Mouse (Mus musculus) spleen, adult 10 weeks (tissue): Measurements from ENCODE around the gene Lhx5. TPM values are rescaled to one million over a fixed set of nuclear protein-coding genes. Genes with fewer than 3 reads are reported as not detected.

ENCODE experiments used
- polyA plus RNA-seq: library from polyadenylated mRNA; stranded (reverse); fragments of 350-450 nt; fragmentation: Illumina TruSeq; extraction: RNeasy Lipid Tissue Mini Kit (QIAGEN cat#74804); gene quantifications from one replicate; pipeline ENCODE4 v1.2.3, GENCODE M21; 2015; ENCODE audit warnings: low replicate concordance; ENCODE audit not compliant: insufficient read depth

The Lhx5 gene
- polyA plus RNA-seq = not detected

DNA sequence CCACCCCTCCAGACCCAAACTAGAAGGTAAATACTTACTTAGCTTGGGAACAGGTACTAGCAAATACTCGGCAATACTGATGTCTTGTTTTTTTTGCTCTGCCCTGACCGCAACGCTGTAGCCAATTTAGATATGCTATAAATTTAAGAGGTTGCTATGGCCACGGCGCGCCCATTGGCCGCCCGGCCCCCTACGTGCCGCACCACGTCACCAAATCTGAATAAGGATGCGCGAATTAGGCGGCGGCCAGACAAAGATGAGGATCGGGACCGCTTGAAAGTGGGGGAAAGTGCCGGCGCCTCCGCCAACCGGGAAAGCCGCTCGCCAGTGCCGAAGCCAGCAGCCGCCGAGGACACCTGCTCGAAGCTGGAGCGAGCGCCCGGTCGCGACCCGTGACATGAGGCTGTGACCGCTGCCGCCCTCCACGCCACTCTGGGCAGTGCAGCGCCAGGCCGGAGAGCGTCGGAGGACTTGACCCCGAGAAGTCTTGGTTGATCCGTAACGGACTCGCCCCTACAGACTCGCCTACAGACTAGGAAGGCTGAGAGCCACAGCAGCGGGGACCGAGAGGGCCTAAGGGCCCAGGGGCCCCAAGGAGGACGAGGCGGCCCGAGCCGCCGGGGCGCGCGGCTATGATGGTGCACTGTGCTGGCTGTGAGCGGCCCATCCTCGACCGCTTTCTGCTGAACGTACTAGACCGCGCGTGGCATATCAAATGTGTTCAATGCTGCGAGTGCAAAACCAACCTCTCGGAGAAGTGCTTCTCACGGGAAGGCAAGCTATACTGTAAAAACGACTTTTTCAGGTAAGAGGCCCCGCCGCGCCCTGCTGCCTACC is at the start of gene Lhx5:
Gene Lhx5, plus strand, starts transcription at position 51 of the 837 bp plus-strand sequence.

DNA sequence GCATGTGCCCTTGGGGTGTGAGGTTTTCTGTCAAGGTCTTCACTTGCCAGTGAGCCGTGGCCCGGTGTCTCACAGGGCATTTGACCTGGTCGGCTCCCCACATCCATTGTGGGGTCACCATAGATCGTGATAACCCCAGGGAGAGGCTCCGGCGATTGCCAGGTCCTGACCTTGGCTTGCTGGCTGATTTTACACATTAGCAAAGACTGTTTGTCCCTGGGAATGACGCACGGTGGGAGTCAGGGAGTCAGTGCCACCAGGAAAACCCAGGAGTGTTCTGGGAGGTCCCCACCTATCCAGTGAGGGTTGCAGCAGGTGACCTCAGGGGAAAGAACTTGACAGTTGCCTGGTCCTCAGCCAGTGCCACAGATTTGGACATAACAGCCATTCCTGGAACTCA is 41.3 kb downstream of the Lhx5 start, which contains the start of gene Sdsl:
Gene Sdsl, minus strand, starts transcription at position 41 of the 400 bp plus-strand sequence.

DNA sequence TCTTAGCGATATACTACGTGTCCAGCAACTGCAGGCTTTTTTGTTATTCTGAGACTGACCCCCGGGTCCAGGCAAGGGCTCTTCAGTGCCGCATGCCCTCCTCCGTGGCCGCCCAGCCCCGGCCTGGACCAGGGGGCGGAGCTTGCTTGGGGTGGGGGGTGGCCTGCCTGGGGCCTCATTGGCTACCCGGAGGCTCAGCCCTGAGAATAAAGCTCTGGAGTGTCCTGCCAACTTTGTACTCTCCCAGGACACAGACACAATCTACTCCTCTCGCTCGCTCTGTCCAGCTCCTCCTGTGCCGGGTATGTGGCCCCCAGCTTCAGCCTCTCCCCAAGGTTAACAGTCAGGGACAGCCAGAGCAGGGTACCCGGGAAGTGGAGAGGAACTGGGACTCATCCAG is 44.8 kb downstream of the Lhx5 start, which contains the start of gene Sds:
Gene Sds, plus strand, starts transcription at position 231 of the 400 bp plus-strand sequence.

Other genes starting within 250 kb of the Lhx5 start
- gene Sdsl, start 41.1 kb downstream of the Lhx5 start, polyA plus RNA-seq = not detected
- not detected for gene Sds, start 44.8 kb downstream of the Lhx5 start, polyA plus RNA-seq
- gene Plbd2, start 71.9 kb downstream of the Lhx5 start, polyA plus RNA-seq = 10.3 TPM
- gene Slc8b1, start 79.5 kb downstream of the Lhx5 start, polyA plus RNA-seq = 26.0 TPM
- gene Tpcn1, start 157.0 kb downstream of the Lhx5 start, polyA plus RNA-seq = 11.5 TPM
- 0.39 TPM for gene Iqcd, start 157.3 kb downstream of the Lhx5 start, polyA plus RNA-seq
- 2.0 TPM for gene Rita1, start 180.9 kb downstream of the Lhx5 start, polyA plus RNA-seq
- 15.6 TPM for gene Ddx54, start 181.0 kb downstream of the Lhx5 start, polyA plus RNA-seq
- not detected for gene Cfap73, start 202.5 kb downstream of the Lhx5 start, polyA plus RNA-seq
- gene Rasal1, start 217.1 kb downstream of the Lhx5 start, polyA plus RNA-seq = 3.3 TPM